Mouse (Mus musculus) lung, embryonic 15.5 days (tissue): Measurements from ENCODE around the gene Ropn1l. TPM values are rescaled to one million over a fixed set of nuclear protein-coding genes. Genes with fewer than 3 reads are reported as not detected.
A peak's percentile ranks its signal among the peaks of the same experiment; 100 is the strongest.

ENCODE experiments used
- ATAC-seq: fragments of 200-750 bp; cut with Nextera tagmentation; 2 replicates; pipeline ENCODE4 v1.8.0; 2017; ENCODE audit warnings: moderate number of reproducible peaks, borderline replicate concordance; ENCODE audit not compliant: low FRiP score, low TSS enrichment; ENCODE audit errors: extremely low read depth
- H3K27ac ChIP-seq: fragments of 300-500 bp; sonication (generic); 2 replicates; pipeline ENCODE4 v1.5.1; 2015; ENCODE audit warnings: moderate library complexity, mild to moderate bottlenecking, inconsistent platforms
- H3K27me3 ChIP-seq: fragments of 300-500 bp; sonication (generic); 2 replicates; pipeline ENCODE4 v1.6.1; 2015; ENCODE audit warnings: inconsistent platforms
- H3K36me3 ChIP-seq: fragments of 300-500 bp; sonication (generic); 2 replicates; pipeline ENCODE4 v1.6.1; 2015; ENCODE audit warnings: inconsistent platforms
- H3K4me1 ChIP-seq: fragments of 300-500 bp; sonication (generic); 2 replicates; pipeline ENCODE4 v1.6.1; 2015; ENCODE audit warnings: inconsistent platforms
- H3K4me2 ChIP-seq: fragments of 300-500 bp; sonication (generic); 2 replicates; pipeline ENCODE4 v1.6.1; 2015; ENCODE audit warnings: inconsistent platforms, mild to moderate bottlenecking, moderate library complexity
- H3K4me3 ChIP-seq: fragments of 300-500 bp; sonication (generic); 2 replicates; pipeline ENCODE4 v1.5.1; 2015; ENCODE audit warnings: mild to moderate bottlenecking, inconsistent platforms
- H3K9ac ChIP-seq: fragments of 300-500 bp; sonication (generic); 2 replicates; pipeline ENCODE4 v1.6.1; 2015; ENCODE audit warnings: inconsistent platforms
- H3K9me3 ChIP-seq: fragments of 300-500 bp; sonication (generic); 2 replicates; pipeline ENCODE4 v1.6.1; 2016; ENCODE audit warnings: inconsistent platforms
- WGBS: fragments of 180-500 bp; shearing (Covaris S2); methylation state at CpG from one replicate; pipeline ENCODE4 v1.1.7; 2015; 5-methylcytosine and 5-hydroxymethylcytosine counted together
- polyA plus RNA-seq: library from polyadenylated mRNA; unstranded; fragments of >200 nt; fragmentation: Nextera tagmentation; extraction: Ambion mirVana; gene quantifications from 2 replicates; pipeline ENCODE4 v1.2.1, GENCODE M21; 2015

Ropn1l gene
- polyA plus RNA-seq, 1 experiment from 2014 or later: 3.5 TPM

DNA sequence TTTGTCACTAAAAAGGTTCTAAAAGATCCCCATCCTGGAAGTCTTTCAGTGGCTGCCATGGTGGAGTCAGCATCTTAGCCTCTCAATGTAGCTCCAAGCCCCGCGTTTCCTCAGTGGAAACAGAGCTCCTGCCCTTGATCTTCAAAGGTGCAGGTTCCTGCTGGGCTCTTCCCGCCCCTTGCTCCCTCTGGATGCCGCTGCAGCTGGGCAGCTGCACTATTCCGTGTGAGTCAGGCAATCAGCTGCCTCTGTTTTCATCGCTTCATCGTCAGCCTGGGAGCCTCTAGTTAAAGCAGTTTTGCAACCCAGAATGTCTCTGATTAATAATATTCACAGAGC is 34.9 kb downstream of the Ropn1l start:
- 10% methylated on average over 7 of the region's 7 CpGs for WGBS
- ATAC-seq: no peak
- H3K27ac ChIP-seq: peak overlapping the region; percentile 68

DNA sequence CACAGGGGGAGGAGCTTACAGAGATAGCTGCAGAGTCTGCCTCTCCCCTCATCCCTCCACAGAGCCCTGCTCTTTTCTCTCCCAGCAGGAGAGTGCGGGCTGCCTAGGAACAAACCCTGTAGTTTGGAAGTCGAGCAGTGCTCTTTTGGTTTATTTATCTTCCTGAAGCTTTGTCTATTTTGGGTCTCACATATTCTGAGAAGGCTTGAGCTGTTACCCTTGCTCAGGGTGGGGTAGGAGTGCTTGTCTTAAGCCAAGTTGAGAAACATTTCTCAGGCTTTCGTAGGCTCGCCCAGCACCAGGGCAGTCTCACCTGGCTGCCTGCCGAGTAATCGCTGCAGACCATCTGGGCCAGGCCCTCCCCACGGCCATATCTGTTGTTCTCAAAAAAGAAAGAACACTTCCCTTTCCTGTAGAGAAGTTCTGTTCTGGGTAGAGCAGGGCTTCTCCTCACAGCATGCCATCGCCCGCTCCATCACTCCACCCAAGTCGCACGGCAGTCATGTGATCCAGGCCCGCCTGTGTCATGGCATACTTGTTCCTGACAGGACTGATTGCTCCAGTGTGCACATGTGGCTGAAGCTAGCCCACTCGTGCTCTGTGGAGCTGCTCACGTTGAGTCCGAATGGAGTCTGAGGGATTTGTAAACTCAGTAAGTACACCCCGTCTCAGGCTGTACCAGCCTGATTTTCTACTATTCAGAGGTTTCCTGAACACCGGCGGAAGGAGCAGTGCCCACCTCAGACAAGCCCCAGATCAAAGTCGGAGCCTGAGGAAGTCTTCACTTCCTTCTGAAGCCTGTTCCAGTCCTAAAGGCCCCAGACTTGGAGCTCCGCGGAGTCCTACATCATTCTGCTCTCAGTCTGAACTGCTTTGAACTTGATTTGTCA is 35.5 kb downstream of the Ropn1l start:
- no peak overlapping the region for H3K9ac ChIP-seq
- no peaks in the 10 kb centered on the region for H3K27me3 ChIP-seq
- H3K4me2 ChIP-seq: peak overlapping the region; percentile 41
- ATAC-seq: peak; percentile 81
- peak overlapping the region; percentile 68 for H3K27ac ChIP-seq
- H3K9me3 ChIP-seq: no peaks in the 10 kb centered on the region
- peaks cover 8% of the 10 kb centered on the region; the same call in 1 of the 2 replicates for H3K4me1 ChIP-seq
- no peaks in the 10 kb centered on the region for H3K36me3 ChIP-seq
- 32% methylated on average over 21 of the region's 21 CpGs for WGBS
- H3K4me3 ChIP-seq: no peak overlapping the region

More for the DNA sequence above, 34.9 kb downstream of the Ropn1l start:
- Histone ChIP-seq H3K4me1 (peaks cover 9% of the 10 kb centered on the region; the same call in 1 of the 2 replicates), H3K4me2 (peak overlapping the region; percentile 41), H3K9me3 (no peaks in the 10 kb centered on the region), H3K36me3 (no peaks in the 10 kb centered on the region), H3K27me3 (no peaks in the 10 kb centered on the region), H3K9ac (no peak overlapping the region), H3K4me3 (no peak overlapping the region)

DNA sequence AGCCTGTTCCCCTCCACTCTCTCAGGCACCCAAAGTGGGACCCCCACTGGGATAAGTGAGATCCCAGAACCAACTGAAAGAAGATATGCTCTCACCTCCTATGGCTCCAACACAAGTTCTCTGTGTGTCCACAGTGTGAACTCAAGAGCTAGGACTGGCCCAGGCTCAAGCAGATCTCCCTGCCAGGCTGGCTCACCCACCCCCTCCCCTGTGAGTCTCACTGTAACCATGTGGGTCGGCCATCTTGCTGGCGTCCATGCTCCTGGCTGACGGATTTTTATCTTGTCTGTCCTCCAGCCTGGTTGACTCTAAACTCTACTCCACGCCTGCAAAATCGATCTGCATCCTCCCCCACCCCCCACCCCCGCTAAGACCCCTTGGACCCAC is 36.1 kb downstream of the Ropn1l start:
- Histone ChIP-seq H3K27me3 (no peaks in the 10 kb centered on the region), H3K4me1 (0 out of 2 replicates have a peak, but pooled peaks cover 4% of the 10 kb centered on the region), H3K27ac (peak overlapping the region; percentile 68), H3K9me3 (no peaks in the 10 kb centered on the region), H3K9ac (no peak overlapping the region), H3K4me3 (no peak overlapping the region), H3K36me3 (no peaks in the 10 kb centered on the region), H3K4me2 (0 out of 2 replicates have a peak overlapping the region, but pooled peaks have one; percentile 41)
- 51% methylated on average over 6 of the region's 6 CpGs for WGBS
- no peak for ATAC-seq

DNA sequence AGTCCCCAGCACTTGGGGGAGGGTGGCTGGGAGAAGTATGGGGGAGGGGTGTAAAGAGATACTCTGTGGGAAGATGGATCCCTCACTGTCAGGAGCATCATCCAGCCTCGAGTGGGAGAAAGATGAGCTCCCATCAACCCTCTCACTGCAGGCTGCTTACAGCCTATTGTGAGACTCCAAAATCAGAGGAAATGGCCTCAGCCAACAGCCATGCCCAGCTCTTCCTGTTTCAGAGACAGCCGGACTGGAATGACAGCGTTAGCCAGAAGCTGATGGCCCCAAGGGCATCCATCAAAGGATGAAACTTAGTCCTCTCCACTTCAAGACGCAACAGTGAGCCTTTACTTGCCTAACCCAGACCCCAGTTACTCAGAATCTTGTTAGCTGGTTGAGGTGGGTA is 38.4 kb downstream of the Ropn1l start:
- no peak overlapping the region; the same call in 1 of the 2 replicates for H3K27ac ChIP-seq
- H3K9me3 ChIP-seq: no peaks in the 10 kb centered on the region
- H3K4me1 ChIP-seq: 0 out of 2 replicates have a peak, but pooled peaks cover 4% of the 10 kb centered on the region
- ATAC-seq: 0 out of 2 replicates have a peak, but pooled peaks have one; percentile 4
- H3K27me3 ChIP-seq: no peaks in the 10 kb centered on the region
- H3K9ac ChIP-seq: no peak overlapping the region
- 32% methylated on average over 4 of the region's 4 CpGs for WGBS
- H3K4me2 ChIP-seq: no peak overlapping the region
- H3K36me3 ChIP-seq: no peaks in the 10 kb centered on the region
- no peak overlapping the region for H3K4me3 ChIP-seq

DNA sequence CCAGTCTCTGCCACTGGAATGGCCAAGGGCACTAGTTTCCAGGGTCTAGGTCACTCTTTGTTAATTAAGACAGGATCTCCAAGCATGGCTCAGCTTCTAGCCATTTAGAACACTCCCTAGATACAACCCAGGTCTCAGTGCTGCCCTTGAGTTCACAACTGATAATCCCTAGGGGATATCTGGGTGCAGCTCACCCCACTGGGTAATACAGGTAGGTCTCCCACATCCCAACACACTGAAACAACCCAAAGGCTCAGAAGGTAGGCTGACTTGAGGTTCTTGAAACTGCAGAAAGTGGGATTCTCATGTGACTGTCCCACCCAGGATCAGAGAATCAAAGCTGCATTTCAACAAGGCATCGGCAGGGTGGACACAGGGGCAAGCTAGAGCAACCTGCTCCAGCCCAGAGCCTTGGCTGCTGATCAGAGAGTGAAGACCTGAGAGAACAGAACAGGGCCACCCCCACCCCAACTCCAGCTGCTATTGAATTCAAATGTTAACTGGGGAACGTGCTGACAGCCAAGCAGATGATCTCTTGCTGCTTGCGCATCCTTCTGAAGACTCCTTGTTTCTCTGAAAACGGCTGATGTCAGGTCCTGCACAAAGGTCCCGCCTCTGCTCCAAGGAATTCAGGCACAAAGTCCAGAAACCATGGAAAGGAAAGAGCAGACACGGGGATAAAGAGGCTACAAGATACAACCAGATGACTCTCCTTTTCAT is 39.2 kb downstream of the Ropn1l start:
- no peaks in the 10 kb centered on the region for H3K36me3 ChIP-seq
- no peak overlapping the region for H3K9ac ChIP-seq
- H3K27ac ChIP-seq: no peak overlapping the region
- H3K4me1 ChIP-seq: 0 out of 2 replicates have a peak, but pooled peaks cover 4% of the 10 kb centered on the region
- H3K9me3 ChIP-seq: no peaks in the 10 kb centered on the region
- no peak for ATAC-seq
- WGBS: 47% methylated on average over 6 of the region's 6 CpGs
- H3K4me2 ChIP-seq: no peak overlapping the region
- H3K4me3 ChIP-seq: no peak overlapping the region
- no peaks in the 10 kb centered on the region for H3K27me3 ChIP-seq

GRCm38 (mm10) chr15:31413662-31414061 is 39.9 kb downstream of the Ropn1l start:
- H3K9me3 ChIP-seq: no peaks in the 10 kb centered on the region
- ATAC-seq: no peak
- WGBS: 81% methylated on average over 6 of the region's 6 CpGs
- H3K4me2 ChIP-seq: no peak overlapping the region
- H3K4me1 ChIP-seq: 0 out of 2 replicates have a peak, but pooled peaks cover 4% of the 10 kb centered on the region
- no peaks in the 10 kb centered on the region for H3K36me3 ChIP-seq
- no peak overlapping the region for H3K4me3 ChIP-seq
- H3K9ac ChIP-seq: no peak overlapping the region
- H3K27me3 ChIP-seq: no peaks in the 10 kb centered on the region
- no peak overlapping the region for H3K27ac ChIP-seq

- H3K36me3 ChIP-seq: no peaks in the 10 kb centered on the region
- ATAC-seq: no peak
- H3K4me3 ChIP-seq: no peak overlapping the region
- no peak overlapping the region for H3K9ac ChIP-seq
- 0 out of 2 replicates have a peak, but pooled peaks cover 4% of the 10 kb centered on the region for H3K4me1 ChIP-seq
- 29% methylated on average over 3 of the region's 3 CpGs for WGBS
- no peaks in the 10 kb centered on the region for H3K27me3 ChIP-seq
- no peaks in the 10 kb centered on the region for H3K9me3 ChIP-seq
- no peak overlapping the region for H3K27ac ChIP-seq
- H3K4me2 ChIP-seq: no peak overlapping the region
These were observed 40.6 kb downstream of the Ropn1l start for GRCm38 (mm10) chr15:31412933-31413332.

- ATAC-seq: no peak
- Histone ChIP-seq H3K36me3 (no peaks in the 10 kb centered on the region), H3K4me2 (no peak overlapping the region), H3K4me3 (no peak overlapping the region), H3K9ac (no peak overlapping the region), H3K4me1 (0 out of 2 replicates have a peak, but pooled peaks cover 6% of the 10 kb centered on the region), H3K27me3 (no peaks in the 10 kb centered on the region), H3K27ac (no peak overlapping the region), H3K9me3 (no peaks in the 10 kb centered on the region)
- WGBS: 68% methylated on average over 6 of the region's 6 CpGs
These were observed 41.1 kb downstream of the Ropn1l start for GRCm38 (mm10) chr15:31412436-31412835.

DNA sequence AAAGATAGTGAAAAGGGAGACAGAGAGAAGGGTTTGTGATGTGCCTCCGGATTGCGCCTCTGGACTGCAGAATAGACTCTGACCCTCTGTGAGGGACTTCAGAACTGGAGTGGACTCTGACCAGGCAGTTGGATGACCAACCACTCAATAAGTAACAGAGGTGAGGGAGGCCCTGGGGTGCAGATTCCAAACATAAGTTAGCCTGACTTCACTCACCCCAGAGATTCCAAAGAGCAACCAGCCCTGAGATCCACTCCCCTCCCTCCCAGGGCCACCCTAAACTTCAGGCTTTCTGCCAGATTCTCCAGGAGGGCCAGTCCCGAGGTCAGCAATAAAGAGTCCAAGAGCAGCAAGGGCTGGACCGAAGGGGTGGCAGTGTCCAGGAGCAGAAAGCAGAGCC is 46.0 kb downstream of the Ropn1l start:
- Histone ChIP-seq H3K9ac (no peak overlapping the region), H3K4me3 (no peak overlapping the region), H3K36me3 (no peaks in the 10 kb centered on the region), H3K27ac (no peak overlapping the region), H3K27me3 (no peaks in the 10 kb centered on the region), H3K4me2 (no peak overlapping the region), H3K9me3 (no peaks in the 10 kb centered on the region), H3K4me1 (peaks cover 10% of the 10 kb centered on the region; the same call in 1 of the 2 replicates)
- ATAC-seq: 0 out of 2 replicates have a peak, but pooled peaks have one; percentile 21
- WGBS: 37% methylated on average over 4 of the region's 4 CpGs

DNA sequence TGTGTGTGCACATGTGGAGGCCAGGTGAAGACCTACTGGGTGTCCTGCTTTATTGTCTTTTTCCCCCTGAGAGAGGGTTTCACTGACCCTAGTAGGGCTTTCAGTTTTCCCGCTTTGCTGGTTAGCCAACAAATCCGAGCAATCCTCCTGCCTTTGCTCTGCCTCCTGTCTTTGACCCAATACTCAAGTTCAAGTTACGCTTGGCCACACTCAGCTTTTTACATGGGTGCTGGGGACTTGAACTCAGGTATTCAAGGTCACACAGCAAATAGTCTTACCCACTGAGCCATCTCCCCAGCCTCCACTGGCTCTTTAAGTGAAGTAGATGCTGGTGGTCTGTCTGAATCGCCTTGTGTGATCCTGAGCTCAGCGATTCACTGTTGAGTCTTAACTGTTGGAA is 46.7 kb downstream of the Ropn1l start:
- peaks cover 10% of the 10 kb centered on the region; the same call in 1 of the 2 replicates for H3K4me1 ChIP-seq
- 73% methylated on average over 5 of the region's 5 CpGs for WGBS
- 0 out of 2 replicates have a peak, but pooled peaks have one; percentile 7 for ATAC-seq
- no peaks in the 10 kb centered on the region for H3K27me3 ChIP-seq
- H3K36me3 ChIP-seq: no peaks in the 10 kb centered on the region
- H3K9ac ChIP-seq: no peak overlapping the region
- no peak overlapping the region for H3K4me2 ChIP-seq
- no peaks in the 10 kb centered on the region for H3K9me3 ChIP-seq
- H3K27ac ChIP-seq: no peak overlapping the region
- H3K4me3 ChIP-seq: no peak overlapping the region

GRCm38 (mm10) chr15:31404346-31404745 is 49.2 kb downstream of the Ropn1l start:
- Histone ChIP-seq H3K4me1 (peaks cover 10% of the 10 kb centered on the region; the same call in 1 of the 2 replicates), H3K4me2 (no peak overlapping the region), H3K27ac (no peak overlapping the region), H3K9me3 (no peaks in the 10 kb centered on the region), H3K4me3 (no peak overlapping the region), H3K9ac (no peak overlapping the region), H3K27me3 (no peaks in the 10 kb centered on the region), H3K36me3 (no peaks in the 10 kb centered on the region)
- ATAC-seq: no peak
- WGBS: 73% methylated on average over 8 of the region's 8 CpGs
